25 mouse cellular contexts compared by ENCODE assay signal in genomic region chr6:53778424-53778955, GRCm38 (mm10). TPM values are rescaled to one million over a fixed set of nuclear protein-coding genes. Genes with fewer than 3 reads are reported as not detected.
DNase-seq lines count a peak whose midpoint lies in the region; ATAC-seq and TF ChIP-seq lines count a peak whose summit lies in the region.
"Had no signal": no experiment of that assay in that cellular context is flagged by ENCODE, and none has a peak within 500 bp of the region (broad histone marks: within the 10 kb centered on the region; RNA-seq: fewer than 3 reads in every experiment).

No protein-coding gene starts in this region.

- no peak overlapping the region for H3K4me3 ChIP-seq in embryonic facial prominence, embryonic 15.5 days (replicated peaks)
- H3K4me3 ChIP-seq in embryonic facial prominence, embryonic 10.5 days: no peak overlapping the region
- H3K4me3 ChIP-seq in kidney, adult 2 months (ENCODE audit: insufficient read depth, low read depth, low read length): no peak overlapping the region
- H3K4me3 ChIP-seq in lung, embryonic 16.5 days (ENCODE audit: low read length): no peak overlapping the region
- H3K4me3 ChIP-seq: embryonic facial prominence, embryonic 13.5 days; erythroblast, embryonic 14.5 days; forebrain, embryonic 12.5 days; limb, embryonic 13.5 days; midbrain, embryonic 15.5 days had no signal

- no peaks in the 10 kb centered on the region; the same call in 1 of the 2 replicates for H3K4me1 ChIP-seq in embryonic facial prominence, embryonic 15.5 days
- H3K4me1 ChIP-seq in embryonic facial prominence, embryonic 10.5 days: peaks cover 7% of the 10 kb centered on the region; the same call in 1 of the 2 replicates
- no peaks in the 10 kb centered on the region for H3K4me1 ChIP-seq in kidney, adult 2 months (ENCODE audit: control insufficient read depth, insufficient read depth, low read length)
- no peaks in the 10 kb centered on the region for H3K4me1 ChIP-seq in lung, embryonic 16.5 days (replicated peaks; ENCODE audit: control insufficient read depth, insufficient read depth, low read length)
- H3K4me1 ChIP-seq: midbrain, embryonic 15.5 days had no signal

- H3K36me3 ChIP-seq in embryonic facial prominence, embryonic 15.5 days: no peaks in the 10 kb centered on the region
- H3K36me3 ChIP-seq in embryonic facial prominence, embryonic 10.5 days (replicated peaks): no peaks in the 10 kb centered on the region
- H3K36me3 ChIP-seq in kidney, adult 2 months (ENCODE audit: control insufficient read depth, insufficient read depth, low read length): no peaks in the 10 kb centered on the region
- no peaks in the 10 kb centered on the region for H3K36me3 ChIP-seq in lung, embryonic 16.5 days (ENCODE audit: control insufficient read depth, insufficient read depth, low read length)
- H3K36me3 ChIP-seq: embryonic facial prominence, embryonic 13.5 days; forebrain, embryonic 12.5 days; G1E; limb, embryonic 13.5 days; midbrain, embryonic 15.5 days had no signal

- TF ChIP-seq CTCF in kidney, adult 2 months (conservative IDR thresholded peaks at IDR 0.05; ENCODE audit: insufficient read depth, insufficient read length, low read depth, low read length): no peak

- no peaks in the 10 kb centered on the region for H3K9me3 ChIP-seq in embryonic facial prominence, embryonic 15.5 days (replicated peaks)
- no peaks in the 10 kb centered on the region for H3K9me3 ChIP-seq in embryonic facial prominence, embryonic 10.5 days
- H3K9me3 ChIP-seq in lung, embryonic 16.5 days (ENCODE audit: control insufficient read depth, low read length): no peaks in the 10 kb centered on the region
- H3K9me3 ChIP-seq: embryonic facial prominence, embryonic 13.5 days; forebrain, embryonic 12.5 days; limb, embryonic 13.5 days; midbrain, embryonic 15.5 days had no signal

- no peak for DNase-seq in embryonic facial prominence, embryonic 10.5 days (ENCODE audit: low spot score)
- DNase-seq in kidney, adult 2 months: peak; percentile 19
- DNase-seq in kidney, postnatal 4 days: no peak
- no peak for DNase-seq in lung, postnatal 14 days
- DNase-seq in fat pad, adult 2 months (ENCODE audit: extremely low read depth, low read depth, low spot score): peak; percentile 37
- DNase-seq in urinary bladder, adult 18-20 months (ENCODE audit: low spot score in 2 of 2): no peak
- DNase-seq: adrenal gland, postnatal 10 days; cerebellum, adult 11 months; cerebellum, adult 9-10 months; embryo, embryonic 11 days; forebrain, postnatal 0 days; spleen, adult 18-20 months; thymus, postnatal 14 days had no signal

- WGBS in embryonic facial prominence, embryonic 15.5 days: 70% methylated on average over 8 of the region's 8 CpGs
- 74% methylated on average over 8 of the region's 8 CpGs for WGBS in embryonic facial prominence, embryonic 10.5 days
- 49% methylated on average over 8 of the region's 8 CpGs for WGBS in kidney, adult 2 months
- 39% methylated on average over 8 of the region's 8 CpGs for WGBS in lung, embryonic 16.5 days

- TF ChIP-seq POLR2A in kidney, adult 2 months (IDR thresholded peaks at IDR 0.05; ENCODE audit: low read depth, low read length): no peak

- 0 out of 2 replicates have a peak, but pooled peaks have one; percentile 24 for ATAC-seq in embryonic facial prominence, embryonic 15.5 days (ENCODE audit: insufficient number of reproducible peaks, low FRiP score, low TSS enrichment, low read depth)
- ATAC-seq in lung, embryonic 16.5 days (ENCODE audit: low read depth): peak; percentile 20; the same call in 1 of the 2 replicates
- ATAC-seq: forebrain, postnatal 0 days; hindbrain, embryonic 16.5 days; intestine, embryonic 16.5 days; midbrain, embryonic 15.5 days had no signal

- H3K27ac ChIP-seq in embryonic facial prominence, embryonic 15.5 days (replicated peaks): no peak overlapping the region
- no peak overlapping the region for H3K27ac ChIP-seq in embryonic facial prominence, embryonic 10.5 days (replicated peaks)
- no peak overlapping the region for H3K27ac ChIP-seq in kidney, adult 2 months (ENCODE audit: insufficient read depth, low read depth, low read length)
- H3K27ac ChIP-seq in lung, embryonic 16.5 days (ENCODE audit: low read length): no peak overlapping the region
- H3K27ac ChIP-seq: embryonic facial prominence, embryonic 13.5 days; forebrain, embryonic 12.5 days; limb, embryonic 13.5 days; macrophage; midbrain, embryonic 15.5 days had no signal

- H3K9ac ChIP-seq in embryonic facial prominence, embryonic 15.5 days: no peak overlapping the region
- H3K9ac ChIP-seq in lung, embryonic 16.5 days (ENCODE audit: low read length): no peak overlapping the region
- H3K9ac ChIP-seq: embryonic facial prominence, embryonic 13.5 days; forebrain, embryonic 12.5 days; forebrain, postnatal 0 days; limb, embryonic 13.5 days; midbrain, embryonic 15.5 days had no signal

- no peak overlapping the region for H3K4me2 ChIP-seq in embryonic facial prominence, embryonic 15.5 days (replicated peaks)
- no peak overlapping the region for H3K4me2 ChIP-seq in lung, embryonic 16.5 days (ENCODE audit: low read depth, low read length)
- H3K4me2 ChIP-seq: embryonic facial prominence, embryonic 13.5 days; forebrain, embryonic 12.5 days; limb, embryonic 13.5 days; liver, embryonic 11.5 days; midbrain, embryonic 15.5 days had no signal

- H3K27me3 ChIP-seq in embryonic facial prominence, embryonic 15.5 days: no peaks in the 10 kb centered on the region
- H3K27me3 ChIP-seq in embryonic facial prominence, embryonic 10.5 days (replicated peaks; ENCODE audit: low read depth, poor library complexity, severe bottlenecking): 0 out of 2 replicates have a peak, but pooled peaks cover 3% of the 10 kb centered on the region
- H3K27me3 ChIP-seq in kidney, adult 2 months (replicated peaks; ENCODE audit: control insufficient read depth, insufficient read depth, low read length): no peaks in the 10 kb centered on the region
- H3K27me3 ChIP-seq in lung, embryonic 16.5 days (ENCODE audit: control insufficient read depth, insufficient read depth, low read depth, low read length): no peaks in the 10 kb centered on the region
- H3K27me3 ChIP-seq: embryonic facial prominence, embryonic 13.5 days; forebrain, embryonic 12.5 days; limb, embryonic 13.5 days had no signal

RNA-seq across cellular contexts. Expression of gene Tril, which starts 42.1 kb away (rescaled TPM):
- 35.3 and 38.3 TPM in 2 replicates for polyA plus RNA-seq in embryonic facial prominence, embryonic 15.5 days (2015; fragmentation: Nextera tagmentation; extraction: Ambion mirVana)
- polyA plus RNA-seq in embryonic facial prominence, embryonic 10.5 days (2016; fragmentation: Nextera tagmentation; extraction: Ambion mirVana): 50.1 and 65.8 TPM in 2 replicates
- polyA plus RNA-seq in kidney, adult 2 months (2012; rRNA removed): 17.3 and 18.9 TPM in 2 replicates
- polyA plus RNA-seq in lung, embryonic 16.5 days (2015; fragmentation: Nextera tagmentation; extraction: Ambion mirVana): 33.9 and 38.9 TPM in 2 replicates
- polyA plus RNA-seq: erythroblast, embryonic 14.5 days; G1E; macrophage had no signal

Comparison
In these comparisons a context has a peak if more than half of its experiments do, and no peak if none do; other contexts are left out.
1. DNase-seq: peak in kidney, adult 2 months (single experiment) and fat pad, adult 2 months (single experiment); none in embryonic facial prominence, embryonic 10.5 days (single experiment), kidney, postnatal 4 days (0 of 2), lung, postnatal 14 days (single experiment) and urinary bladder, adult 18-20 months (0 of 2).